Mouse (Mus musculus) regulatory T cell (primary cell): ENCODE measurements around the gene Dync1i1.
"Not testable (repeated sequence)": the region's sequence is repeated elsewhere in the genome, so short reads cannot be mapped to it uniquely, and the experiment has no call there.

Source experiments
- in situ Hi-C: fragments of 300-600 bp; cut with MboI, MseI; formaldehyde crosslinking; loops from one replicate; pipeline ENCODE4 v1.15.1; 2025; ENCODE audit warnings: high pct_unique_total_duplicates

The Dync1i1 gene

GRCm38 (mm10) chr6:5725611-5726236 lies at the start of gene Dync1i1:
Gene Dync1i1 (plus strand): TSS chr6:5725639.
- in situ Hi-C loops: no loop called here

GRCm38 (mm10) chr6:5679738-5680137 lies 45.7 kb upstream of the Dync1i1 start:
- in situ Hi-C loops: no loop called here

- in situ Hi-C loops: no loop called here
Measured at GRCm38 (mm10) chr6:5701826-5702225, 23.6 kb upstream of the Dync1i1 start.

GRCm38 (mm10) chr6:5707894-5708293 lies 17.5 kb upstream of the Dync1i1 start:
- in situ Hi-C loops: not testable (repeated sequence)

- in situ Hi-C loops: no loop called here
Measured at GRCm38 (mm10) chr6:5710063-5710605, 15.3 kb upstream of the Dync1i1 start.

GRCm38 (mm10) chr6:5712620-5713019 lies 12.8 kb upstream of the Dync1i1 start:
- in situ Hi-C loops: no loop called here

GRCm38 (mm10) chr6:5715101-5715618 lies 10.3 kb upstream of the Dync1i1 start:
- in situ Hi-C loops: no loop called here

- in situ Hi-C loops: no loop called here
Measured at GRCm38 (mm10) chr6:5718955-5719354, 6.5 kb upstream of the Dync1i1 start.

- in situ Hi-C loops: not testable (repeated sequence)
Measured at GRCm38 (mm10) chr6:5720716-5721115, 4.7 kb upstream of the Dync1i1 start.

- in situ Hi-C loops: no loop called here
Measured at GRCm38 (mm10) chr6:5723986-5724385, 1.5 kb upstream of the Dync1i1 start.

GRCm38 (mm10) chr6:5726237-5726670 lies 815 bp downstream of the Dync1i1 start:
- in situ Hi-C loops: no loop called here

GRCm38 (mm10) chr6:5733217-5733616 lies 7.8 kb downstream of the Dync1i1 start:
- in situ Hi-C loops: no loop called here

- in situ Hi-C loops: no loop called here
Measured at GRCm38 (mm10) chr6:5734398-5734797, 9.0 kb downstream of the Dync1i1 start.

- in situ Hi-C loops: no loop called here
Measured at GRCm38 (mm10) chr6:5734862-5735261, 9.4 kb downstream of the Dync1i1 start.

- in situ Hi-C loops: no loop called here
Measured at GRCm38 (mm10) chr6:5739711-5740110, 14.3 kb downstream of the Dync1i1 start.

GRCm38 (mm10) chr6:5741395-5742032 lies 16.1 kb downstream of the Dync1i1 start:
- in situ Hi-C loops: no loop called here

GRCm38 (mm10) chr6:5750079-5750711 lies 24.8 kb downstream of the Dync1i1 start:
- in situ Hi-C loops: no loop called here

- in situ Hi-C loops: no loop called here
Measured at GRCm38 (mm10) chr6:5752128-5752527, 26.7 kb downstream of the Dync1i1 start.

GRCm38 (mm10) chr6:5752617-5753016 lies 27.2 kb downstream of the Dync1i1 start:
- in situ Hi-C loops: no loop called here

GRCm38 (mm10) chr6:5756509-5757130 lies 31.2 kb downstream of the Dync1i1 start:
- in situ Hi-C loops: no loop called here

GRCm38 (mm10) chr6:5762943-5763342 lies 37.5 kb downstream of the Dync1i1 start:
- in situ Hi-C loops: no loop called here

- in situ Hi-C loops: no loop called here
Measured at GRCm38 (mm10) chr6:5768576-5768975, 43.1 kb downstream of the Dync1i1 start.
